Mouse (Mus musculus) MEL (cell line): ENCODE results near the gene Gpat2. TPM values are rescaled to one million over a fixed set of nuclear protein-coding genes. Genes with fewer than 3 reads are reported as not detected.

Source experiments
- DNase-seq: peaks from one replicate; pipeline ENCODE4 v3.0.0; 2011; ENCODE audit warnings: low read depth, low spot score
- H3K27ac ChIP-seq: 2 replicates; pipeline ENCODE4 v1.5.1; 2012; ENCODE audit warnings: low read depth, mild to moderate bottlenecking, control low read depth, low read length, moderate library complexity; ENCODE audit not compliant: control insufficient read depth
- H3K27me3 ChIP-seq, 2 experiments: fragments of 150-350 bp in 1 of 2; sonication (generic) in 1 of 2; 2 replicates each; pipeline ENCODE4 v1.6.1; 2012; ENCODE audit warnings: low read length in 2 of 2, mild to moderate bottlenecking in 2 of 2, improper control_type of control experiment in 1 of 2, moderate library complexity in 1 of 2; ENCODE audit not compliant: insufficient read depth in 2 of 2, control insufficient read depth in 1 of 2
- H3K36me3 ChIP-seq, 2 experiments: 2 replicates each; pipeline ENCODE4 v1.6.1; 2012 to 2014; ENCODE audit warnings: low read length in 2 of 2, improper control_type of control experiment in 1 of 2, inconsistent platforms in 1 of 2, mild to moderate bottlenecking in 1 of 2; ENCODE audit not compliant: insufficient read depth in 2 of 2, control insufficient read depth in 1 of 2
- H3K4me1 ChIP-seq, 2 experiments: fragments of 150-350 bp in 1 of 2; sonication (generic) in 1 of 2; 2 replicates each; pipeline ENCODE4 v1.6.1; 2012; ENCODE audit warnings: low read length in 2 of 2, improper control_type of control experiment in 1 of 2, mild to moderate bottlenecking in 1 of 2; ENCODE audit not compliant: insufficient read depth in 2 of 2, control insufficient read depth in 1 of 2
- H3K4me3 ChIP-seq, 2 experiments: fragments of 150-350 bp in 1 of 2; sonication (generic) in 1 of 2; 2 replicates each; pipeline ENCODE4 v1.5.1; 2012; ENCODE audit warnings: low read depth in 2 of 2, low read length in 2 of 2, mild to moderate bottlenecking in 2 of 2, moderate library complexity in 2 of 2, control low read depth in 1 of 2, improper control_type of control experiment in 1 of 2; ENCODE audit not compliant: control insufficient read depth in 1 of 2, insufficient read depth in 1 of 2
- H3K79me2 ChIP-seq: 2 replicates; pipeline ENCODE4 v1.6.1; 2012; ENCODE audit warnings: mild to moderate bottlenecking, low read length, moderate library complexity; ENCODE audit not compliant: control insufficient read depth, poor library complexity, insufficient read depth
- H3K9ac ChIP-seq: 2 replicates; pipeline ENCODE4 v1.6.1; 2012; ENCODE audit warnings: low read depth, mild to moderate bottlenecking, control low read depth, low read length, moderate library complexity; ENCODE audit not compliant: control insufficient read depth, poor library complexity, severe bottlenecking
- H3K9me3 ChIP-seq: fragments of 150-350 bp; sonication (generic); replicated peaks from 2 replicates; pipeline ENCODE4 v1.6.1; 2012; ENCODE audit warnings: mild to moderate bottlenecking, low read length, improper control_type of control experiment, moderate library complexity; ENCODE audit not compliant: insufficient read depth
- E2F4 ChIP-seq: IDR thresholded peaks from 2 replicates; pipeline ENCODE4 v1.6.1; 2011; ENCODE audit warnings: low read depth, low read length, improper control_type of control experiment, borderline replicate concordance
- ELF1 ChIP-seq: IDR thresholded peaks from 2 replicates; pipeline ENCODE4 v1.6.1; 2014; ENCODE audit warnings: low read depth, mild to moderate bottlenecking, inconsistent platforms, low read length, improper control_type of control experiment, moderate library complexity
- GABPA ChIP-seq: IDR thresholded peaks from 2 replicates; pipeline ENCODE4 v1.6.1; 2012; ENCODE audit warnings: low read depth, mild to moderate bottlenecking, inconsistent platforms, low read length, improper control_type of control experiment, moderate library complexity
- GATA1 ChIP-seq: IDR thresholded peaks from 2 replicates; pipeline ENCODE4 v1.6.1; 2011; ENCODE audit warnings: low read depth, low read length, improper control_type of control experiment
- MAFK ChIP-seq: IDR thresholded peaks from 2 replicates; pipeline ENCODE4 v1.6.1; 2011; ENCODE audit warnings: low read depth, mild to moderate bottlenecking, low read length, improper control_type of control experiment, borderline replicate concordance
- MAZ ChIP-seq: IDR thresholded peaks from 2 replicates; pipeline ENCODE4 v1.6.1; 2012; ENCODE audit warnings: low read depth, mild to moderate bottlenecking, inconsistent platforms, low read length, improper control_type of control experiment
- MYC ChIP-seq: IDR thresholded peaks from 2 replicates; pipeline ENCODE4 v1.6.1; 2011; ENCODE audit warnings: low read depth, mild to moderate bottlenecking, low read length, improper control_type of control experiment, moderate library complexity
- NRF1 ChIP-seq: IDR thresholded peaks from 2 replicates; pipeline ENCODE4 v1.6.1; 2014; ENCODE audit warnings: low read depth, mild to moderate bottlenecking, inconsistent platforms, low read length, improper control_type of control experiment, moderate library complexity; ENCODE audit not compliant: poor library complexity, insufficient read depth, severe bottlenecking
- POLR2A ChIP-seq, 2 experiments: IDR thresholded peaks; 2 replicates each; pipeline ENCODE4 v1.6.1; 2011 to 2012; ENCODE audit warnings: low read length in 2 of 2, mild to moderate bottlenecking in 2 of 2, control low read depth in 1 of 2, improper control_type of control experiment in 1 of 2, low read depth in 1 of 2, moderate library complexity in 1 of 2; ENCODE audit not compliant: control insufficient read depth in 1 of 2, insufficient read depth in 1 of 2, poor library complexity in 1 of 2
- POLR2AphosphoS2 ChIP-seq: IDR thresholded peaks from 2 replicates; pipeline ENCODE4 v1.6.1; 2011; ENCODE audit warnings: low read length, improper control_type of control experiment
- SMC3 ChIP-seq: IDR thresholded peaks from 2 replicates; pipeline ENCODE4 v1.6.1; 2011; ENCODE audit warnings: low read depth, low read length, improper control_type of control experiment
- TAL1 ChIP-seq: IDR thresholded peaks from 2 replicates; pipeline ENCODE4 v1.6.1; 2012; ENCODE audit warnings: mild to moderate bottlenecking, inconsistent platforms, low read length, moderate library complexity, mixed read lengths
- USF1 ChIP-seq: IDR thresholded peaks from 2 replicates; pipeline ENCODE4 v1.6.1; 2014; ENCODE audit warnings: low read depth, mild to moderate bottlenecking, inconsistent platforms, low read length, improper control_type of control experiment, moderate library complexity
- ZMIZ1 ChIP-seq: IDR thresholded peaks from 2 replicates; pipeline ENCODE4 v1.6.1; 2012; ENCODE audit warnings: low read depth, mild to moderate bottlenecking, inconsistent platforms, low read length, improper control_type of control experiment, moderate library complexity
- polyA plus RNA-seq, 2 experiments: library from polyadenylated mRNA; stranded (reverse) in 1 of 2; unstranded in 1 of 2; fragments of >175 nt in 1 of 2; fragments of >200 nt in 1 of 2; gene quantifications; 2 replicates each; pipeline versions ENCODE4 v1.2.1 to v1.2.4; 2012; ENCODE audit warnings: low replicate concordance in 2 of 2, low read depth in 1 of 2; ENCODE audit not compliant: insufficient read length in 2 of 2, insufficient read depth in 1 of 2, missing spikeins in 1 of 2
- total RNA-seq: library from RNA; depleted of rRNA; stranded (reverse); fragments of 300-350 nt; gene quantifications from 2 replicates; pipeline ENCODE4 v1.2.3, GENCODE M21; 2012; rRNA removed

Gpat2 gene
- total and polyA plus RNA-seq, 3 experiments: 0.07 TPM; not detected in 2

DNA sequence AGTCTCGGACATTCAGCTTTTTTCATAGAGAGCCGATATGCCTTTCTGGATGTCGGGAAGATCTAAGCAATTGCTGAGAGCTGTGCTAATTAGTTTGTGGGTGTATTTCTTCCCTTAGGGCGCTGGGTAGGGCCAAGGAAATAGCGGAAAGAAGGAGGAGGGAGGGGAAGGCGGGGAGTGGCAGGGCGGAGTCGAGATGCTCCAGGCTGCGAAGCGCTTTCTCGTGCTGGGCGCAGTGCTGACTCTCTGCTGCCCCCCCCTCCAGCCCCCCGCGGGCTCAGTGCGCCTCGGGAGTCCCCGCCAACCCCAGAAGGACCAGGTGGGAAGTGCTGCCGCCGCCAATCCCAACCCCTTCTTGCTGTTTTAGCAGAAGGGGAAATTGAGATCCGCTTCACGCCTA, 58.0 kb downstream of the Gpat2 start:
- Histone ChIP-seq H3K27me3 (peaks cover 0 to 6% of the 10 kb centered on the region in 2 experiments; a peak in 2 of 4 replicates), H3K9me3 (no peaks in the 10 kb centered on the region), H3K4me3 (peak overlapping the region in 1 of 2 experiments; percentile 28; a peak in 1 of 4 replicates), H3K36me3 (no peaks in the 10 kb centered on the region), H3K79me2 (no peaks in the 10 kb centered on the region), H3K27ac (no peak overlapping the region), H3K4me1 (no peaks in the 10 kb centered on the region), H3K9ac (no peak overlapping the region)
- DNase-seq: peak; percentile 13
- no peak for TF ChIP-seq ZMIZ1

- H3K4me3 ChIP-seq: no peak overlapping the region
- TF ChIP-seq E2F4 (no peak), USF1 (no peak), TAL1 (no peak), GATA1 (no peak), ELF1 (no peak), SMC3 (no peak), GABPA (no peak), MYC (no peak), POLR2AphosphoS2 (no peak), NRF1 (no peak), ZMIZ1 (no peak), POLR2A (IDR thresholded peaks at IDR 0.05; ENCODE audit: control insufficient read depth in 1 of 2, insufficient read depth in 1 of 2, low read depth in 1 of 2, low read length in 2 of 2, poor library complexity in 1 of 2) (no peak), MAFK (no peak), MAZ (no peak)
- TF ChIP-seq, all 39 proteins: peak for 0
- no peak overlapping the region for H3K9ac ChIP-seq
- H3K4me1 ChIP-seq: no peaks in the 10 kb centered on the region
- no peaks in the 10 kb centered on the region for H3K79me2 ChIP-seq
- no peak for DNase-seq
- H3K36me3 ChIP-seq: no peaks in the 10 kb centered on the region
- no peaks in the 10 kb centered on the region for H3K9me3 ChIP-seq
- peaks cover 2 to 6% of the 10 kb centered on the region in 2 experiments for H3K27me3 ChIP-seq
- H3K27ac ChIP-seq: no peak overlapping the region
Observed at GRCm38 (mm10) chr2:127484476-127485170, 59.6 kb downstream of the Gpat2 start.

Other genes with a start within 250 kb of the Gpat2 start
- 1.2 and 1.5 TPM in 2 replicates for gene 1810024B03Rik, start 216.9 kb upstream of the Gpat2 start, total RNA-seq
- gene 1810024B03Rik, start 216.9 kb upstream of the Gpat2 start, polyA plus RNA-seq: 1 to 10 TPM in 1 of 2 experiments, not detected in 1; 1.9 TPM
- gene Snrnp200, start 216.8 kb upstream of the Gpat2 start, total RNA-seq: 114 and 122 TPM in 2 replicates
- 100 to 1,000 TPM in 1 of 2 experiments, 10 to 100 TPM in 1; 67.5 to 137 TPM for gene Snrnp200, start 216.8 kb upstream of the Gpat2 start, polyA plus RNA-seq
- gene Ciao1, start 177.4 kb upstream of the Gpat2 start, total RNA-seq: 77.8 and 86.3 TPM in 2 replicates
- gene Ciao1, start 177.4 kb upstream of the Gpat2 start, polyA plus RNA-seq: 10 to 100 TPM in 1 of 2 experiments, not detected in 1; 83.8 TPM
- 8.3 and 10.3 TPM in 2 replicates for gene Tmem127, start 177.3 kb upstream of the Gpat2 start, total RNA-seq
- 10 to 100 TPM in 1 of 2 experiments, not detected in 1; 16.6 TPM for gene Tmem127, start 177.3 kb upstream of the Gpat2 start, polyA plus RNA-seq
- 87.9 and 88.0 TPM in 2 replicates for gene Stard7, start 155.0 kb upstream of the Gpat2 start, total RNA-seq
- gene Stard7, start 155.0 kb upstream of the Gpat2 start, polyA plus RNA-seq: 100 to 1,000 TPM in 1 of 2 experiments, 10 to 100 TPM in 1; 87.7 to 134 TPM
- 6.5 and 10.4 TPM in 2 replicates for gene Dusp2, start 89.0 kb upstream of the Gpat2 start, total RNA-seq
- 10 to 100 TPM in 1 of 2 experiments, not detected in 1; 11.6 TPM for gene Dusp2, start 89.0 kb upstream of the Gpat2 start, polyA plus RNA-seq
- not detected in 2 replicates for gene Astl, start 86.6 kb upstream of the Gpat2 start, total RNA-seq
- gene Astl, start 86.6 kb upstream of the Gpat2 start, polyA plus RNA-seq: not detected
- not detected in 2 replicates for gene Adra2b, start 62.0 kb upstream of the Gpat2 start, total RNA-seq
- gene Adra2b, start 62.0 kb upstream of the Gpat2 start, polyA plus RNA-seq: not detected
- gene Fahd2a, start 19.4 kb downstream of the Gpat2 start, total RNA-seq: 7.2 and 8.2 TPM in 2 replicates
- 1 to 10 TPM in 1 of 2 experiments, not detected in 1; 6.8 TPM for gene Fahd2a, start 19.4 kb downstream of the Gpat2 start, polyA plus RNA-seq
- gene Kcnip3, start 96.9 kb downstream of the Gpat2 start, total RNA-seq: not detected in 2 replicates
- gene Kcnip3, start 96.9 kb downstream of the Gpat2 start, polyA plus RNA-seq: under 1 TPM in 1 of 2 experiments, not detected in 1; 0.22 TPM
- gene Prom2, start 116.3 kb downstream of the Gpat2 start, total RNA-seq: not detected in 2 replicates
- gene Prom2, start 116.3 kb downstream of the Gpat2 start, polyA plus RNA-seq: not detected
- gene Zfp661, start 161.9 kb downstream of the Gpat2 start, total RNA-seq: 2.7 and 4.2 TPM in 2 replicates
- 1 to 10 TPM in 1 of 2 experiments, not detected in 1; 5.9 TPM for gene Zfp661, start 161.9 kb downstream of the Gpat2 start, polyA plus RNA-seq
- 124 and 133 TPM in 2 replicates for gene Mrps5, start 162.0 kb downstream of the Gpat2 start, total RNA-seq
- gene Mrps5, start 162.0 kb downstream of the Gpat2 start, polyA plus RNA-seq: 1,000 to 10,000 TPM in 1 of 2 experiments, 100 to 1,000 TPM in 1; 124 to 1,057 TPM
- gene Mal, start 231.5 kb downstream of the Gpat2 start, total RNA-seq: not detected in 2 replicates
- gene Mal, start 231.5 kb downstream of the Gpat2 start, polyA plus RNA-seq: not detected